Mouse (Mus musculus) left cerebral cortex, postnatal 10 days (tissue): ENCODE measurements at regions not wholly inside any gene's neighbourhood (a gene's known extent, or its start where the extent isn't known, plus 50 kb on each side); places are given as distances from the start of the nearest gene placed in this dataset.

Source experiments
- DNase-seq, 2 experiments: peaks; one replicate each; pipeline ENCODE4 v3.0.0; 2021 to 2022; ENCODE audit warnings: low spot score in 2 of 2, mixed read lengths in 1 of 2; ENCODE audit errors: extremely low spot score in 1 of 2
- intact Hi-C: fragments of 180-260 bp; cut with DNase I; formaldehyde crosslinking; loops from one replicate; pipeline ENCODE4 v1.15.1; 2025

- DNase-seq, result no peak
- intact Hi-C loops, result no loop called here
Measured at GRCm38 (mm10) chr3:155246628-155247027, 153.4 kb downstream of the Lrriq3 start.

DNA sequence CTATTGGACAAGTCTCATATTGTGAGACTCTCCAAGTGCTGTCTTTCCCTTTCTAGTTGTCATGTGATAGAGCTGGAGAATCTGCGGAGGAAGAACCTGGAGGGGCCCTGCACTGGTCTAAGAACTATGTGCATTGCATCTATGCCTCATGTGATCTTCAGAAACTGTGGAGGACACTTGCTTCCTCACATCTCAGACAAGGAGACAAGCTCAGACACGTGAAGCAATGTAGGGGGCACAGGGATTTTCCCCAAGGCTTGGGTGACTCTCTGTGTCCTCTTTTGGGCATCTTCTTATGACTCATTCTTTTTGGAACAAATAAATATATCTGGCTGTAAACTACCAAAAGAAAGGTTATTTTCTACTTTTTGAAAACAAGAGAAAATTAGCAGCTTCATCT is 153.9 kb downstream of the Lrriq3 start:
- DNase-seq, result no peak
- intact Hi-C loops, result no loop called here

DNA sequence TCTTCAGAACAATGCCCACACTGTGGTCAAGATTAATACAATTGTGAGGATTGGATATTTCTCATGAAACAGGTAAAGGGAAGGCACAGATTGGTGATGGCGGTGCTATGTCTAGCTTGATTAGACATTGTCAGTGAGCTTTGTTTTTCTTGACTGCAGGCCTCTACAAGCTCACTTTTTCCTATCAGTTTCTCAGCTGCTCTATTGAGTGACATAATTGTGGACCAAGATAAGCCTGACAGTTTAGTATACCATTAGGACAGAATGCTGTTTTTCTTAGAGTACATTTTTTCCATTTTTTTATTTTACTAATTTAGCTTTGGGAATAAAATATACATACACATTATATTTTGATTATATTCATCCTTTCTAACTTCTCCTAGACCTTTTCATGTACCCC is 154.7 kb downstream of the Lrriq3 start:
- DNase-seq, result no peak
- intact Hi-C loops, result no loop called here

GRCm38 (mm10) chr3:155250904-155251303 is 157.7 kb downstream of the Lrriq3 start:
- intact Hi-C loops, result no loop called here
- no peak for DNase-seq

- no peak for DNase-seq
- intact Hi-C loops, result no loop called here
Measured at GRCm38 (mm10) chr3:155298206-155298605, 205.0 kb downstream of the Lrriq3 start.

DNA sequence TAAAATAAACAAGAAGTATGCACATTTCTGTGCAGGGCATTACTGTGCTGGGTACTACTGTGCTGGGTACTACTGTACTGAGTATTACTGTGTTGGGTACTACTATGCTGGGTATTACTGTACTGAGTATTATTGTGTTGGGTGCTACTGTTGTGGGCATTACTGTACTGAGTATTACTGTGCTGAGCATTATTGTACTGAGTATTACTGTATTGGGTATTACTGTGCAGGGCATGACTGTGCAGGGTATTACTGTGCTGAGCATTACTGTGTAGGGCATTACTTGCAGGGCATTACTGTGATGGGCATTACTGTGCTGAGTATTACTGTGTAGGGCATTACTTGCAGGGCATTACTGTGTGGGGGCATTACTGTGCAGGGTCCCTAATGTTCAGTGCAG is 205.5 kb downstream of the Lrriq3 start:
- intact Hi-C loops, result no loop called here
- DNase-seq, result no peak

DNA sequence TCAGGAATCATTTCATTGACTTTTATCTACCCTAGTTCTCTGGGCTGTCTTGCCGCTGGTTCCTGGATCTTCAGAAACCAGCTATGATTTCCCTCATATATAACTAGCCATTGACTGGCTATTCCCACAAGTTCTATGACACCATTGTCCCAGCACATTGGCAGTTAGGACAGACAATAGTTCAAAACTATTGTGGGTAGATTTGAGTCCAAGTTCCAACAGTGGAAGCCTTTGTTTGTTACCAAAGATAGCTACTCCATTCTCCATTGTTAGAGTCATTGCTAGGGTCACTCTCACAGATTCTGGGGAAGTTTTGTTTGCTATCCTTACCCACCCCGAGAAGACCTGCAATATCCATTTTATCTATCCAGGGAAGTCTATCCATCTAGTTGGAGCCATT is 229.1 kb downstream of the Lrriq3 start:
- intact Hi-C loops, result no loop called here
- DNase-seq, result no peak

- intact Hi-C loops, result no loop called here
- no peak for DNase-seq
Measured at GRCm38 (mm10) chr3:155329701-155330100, 236.5 kb downstream of the Lrriq3 start.

DNA sequence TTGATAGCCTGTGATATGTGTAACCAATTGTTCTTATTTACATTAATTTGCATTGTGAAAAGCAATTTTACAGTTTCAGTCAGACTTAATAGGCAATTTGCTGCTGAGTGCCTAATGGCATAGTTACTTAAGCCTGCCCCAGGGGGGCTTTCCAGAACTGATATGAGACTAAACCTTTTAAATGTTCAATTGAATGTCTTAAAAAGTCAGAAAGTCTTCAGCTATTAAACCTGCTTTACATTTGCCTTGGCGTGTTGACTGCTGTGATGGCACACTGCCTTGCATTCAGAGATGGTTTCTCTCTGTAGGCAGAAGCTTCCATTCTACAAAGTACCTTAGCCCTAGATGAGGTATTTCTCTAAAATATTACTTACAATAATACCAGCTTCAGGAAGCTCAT is 256.0 kb downstream of the Lrriq3 start:
- DNase-seq, result no peak
- intact Hi-C loops, result no loop called here

- intact Hi-C loops, result no loop called here
- DNase-seq, result no peak
Measured at GRCm38 (mm10) chr3:155351636-155352035, 258.4 kb downstream of the Lrriq3 start.

- DNase-seq, result no peak
- intact Hi-C loops, result no loop called here
Measured at GRCm38 (mm10) chr3:155352277-155352802, 259.1 kb downstream of the Lrriq3 start.

GRCm38 (mm10) chr3:155360399-155360798 is 267.2 kb downstream of the Lrriq3 start:
- DNase-seq, result peak; percentile 28 to 32
- intact Hi-C loops, result no loop called here

DNA sequence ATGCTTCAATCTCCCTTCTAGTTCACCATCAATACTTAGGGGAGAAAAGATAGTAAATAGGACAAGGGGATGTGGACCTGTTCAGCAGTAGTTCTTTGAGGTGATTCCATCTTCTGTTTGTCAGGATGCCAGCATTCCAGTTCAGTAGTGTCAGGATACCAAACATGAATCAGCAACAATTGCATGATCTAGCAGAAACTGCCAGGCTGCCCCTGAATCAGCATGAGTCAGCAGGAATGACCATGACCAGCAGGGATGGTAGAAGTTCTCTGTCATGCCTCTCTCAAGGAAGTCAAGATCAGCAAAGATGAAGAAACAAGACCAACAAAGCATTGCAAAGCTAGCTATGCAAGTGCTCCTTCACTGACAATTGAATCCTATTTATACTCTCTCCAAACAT is 277.5 kb downstream of the Lrriq3 start:
- intact Hi-C loops, result no loop called here
- no peak for DNase-seq

DNA sequence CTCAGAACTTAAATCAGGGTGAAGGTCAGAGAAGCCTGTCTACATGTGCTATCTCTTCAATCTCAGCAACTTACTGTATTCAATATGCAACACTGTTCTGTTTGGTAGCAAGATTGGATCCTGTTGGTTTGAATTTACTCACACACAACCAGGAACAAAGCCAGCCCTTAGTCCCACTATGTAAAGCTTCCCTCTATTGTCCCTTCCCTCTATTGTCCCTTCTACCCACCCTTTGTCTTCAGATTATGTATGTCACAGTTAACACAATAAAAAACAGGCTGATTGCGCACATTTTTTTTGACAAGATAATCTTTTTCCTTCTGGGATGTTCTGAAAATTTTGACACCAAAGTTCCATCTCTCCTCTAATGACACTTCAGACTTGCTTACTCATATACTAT is 280.4 kb downstream of the Lrriq3 start:
- intact Hi-C loops, result no loop called here
- DNase-seq, result no peak

- peak in 1 of 2 experiments; percentile 10 for DNase-seq
- intact Hi-C loops, result no loop called here
Measured at GRCm38 (mm10) chr3:155381910-155382309, 288.7 kb downstream of the Lrriq3 start.

- DNase-seq, result no peak
- intact Hi-C loops, result no loop called here
Measured at GRCm38 (mm10) chr3:155382817-155383216, 289.6 kb downstream of the Lrriq3 start.

DNA sequence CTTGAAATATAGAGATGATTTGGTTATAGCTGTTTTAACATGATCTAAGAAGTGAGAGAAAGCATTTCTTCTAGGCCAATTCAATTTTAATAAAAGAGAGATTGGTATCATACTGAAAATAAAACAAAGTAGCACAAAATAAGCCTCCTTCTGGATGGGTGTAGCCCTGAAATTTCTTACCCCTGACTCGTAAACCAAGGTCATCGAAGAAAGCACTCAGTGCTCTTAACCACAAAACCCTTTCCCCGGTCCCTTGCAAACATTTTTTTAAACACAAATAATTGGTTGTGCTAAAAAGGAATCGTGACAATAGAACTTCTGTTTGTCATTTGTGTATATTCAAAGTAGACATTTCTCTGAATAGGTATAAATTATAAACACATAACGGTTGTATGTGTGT is 297.4 kb downstream of the Lrriq3 start:
- intact Hi-C loops, result no loop called here
- DNase-seq, result no peak

DNA sequence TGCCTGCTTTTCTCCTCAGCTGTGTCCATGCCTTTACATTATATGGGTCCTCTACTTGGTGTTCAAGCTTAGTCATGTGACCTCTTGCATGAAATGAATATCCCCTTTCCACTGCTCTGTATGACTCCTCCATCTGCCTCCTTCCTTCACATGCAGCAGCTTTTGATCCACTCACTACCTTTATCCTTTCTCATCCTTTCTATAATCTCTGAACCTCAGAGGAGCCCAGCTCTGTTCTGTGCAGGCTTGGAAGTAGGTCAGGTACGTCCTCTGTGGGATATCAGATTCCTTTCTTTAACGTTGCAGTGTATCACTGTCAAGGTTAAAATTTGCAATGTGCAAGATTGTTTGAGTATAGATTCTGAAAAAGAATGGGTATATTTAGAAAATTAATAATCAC is 302.9 kb downstream of the Lrriq3 start:
- DNase-seq, result no peak
- intact Hi-C loops, result no loop called here

DNA sequence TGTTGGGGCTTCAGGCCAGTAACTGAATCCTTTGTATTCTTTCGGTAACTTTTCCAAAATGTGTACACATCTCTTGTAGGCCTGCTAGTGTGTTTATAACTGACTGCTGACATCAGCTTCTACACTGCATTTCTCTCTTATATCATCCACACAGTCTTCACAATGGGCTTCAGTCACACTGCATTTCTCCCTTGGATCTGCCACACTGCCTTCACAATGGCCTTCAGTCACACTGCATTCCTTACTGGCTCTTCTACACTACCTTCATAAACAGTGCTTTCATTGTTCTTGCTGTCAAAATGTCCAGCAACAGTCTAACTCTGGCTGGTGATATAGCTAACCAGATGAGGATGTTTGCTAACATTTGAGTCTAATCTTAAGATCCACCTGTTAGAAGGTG is 308.5 kb downstream of the Lrriq3 start:
- intact Hi-C loops, result no loop called here

DNA sequence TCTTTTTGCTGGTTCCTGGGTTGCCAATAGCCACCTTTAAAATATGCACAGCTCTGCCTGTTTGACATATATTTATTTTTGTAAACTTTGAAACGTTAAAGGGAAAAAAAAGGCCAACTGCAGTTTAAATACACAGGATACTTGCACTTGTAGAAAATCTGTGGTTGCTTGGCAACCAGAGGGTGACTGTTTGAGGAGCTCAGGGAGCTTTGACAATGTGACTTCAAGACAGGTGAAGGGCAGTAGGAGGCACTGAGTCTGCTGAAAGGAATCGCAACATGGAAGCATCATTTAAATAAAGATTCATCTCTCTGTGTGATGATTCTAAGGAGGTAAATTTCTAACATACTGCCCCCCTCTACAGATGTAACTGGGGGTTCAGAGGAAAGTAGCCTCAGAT is 315.7 kb downstream of the Lrriq3 start:
- no peak for DNase-seq
- intact Hi-C loops, result no loop called here

More for the DNA sequence above, 308.5 kb downstream of the Lrriq3 start:
- DNase-seq, result no peak

- intact Hi-C loops, result no loop called here
- DNase-seq, result no peak
Measured at GRCm38 (mm10) chr3:155409371-155409770, 316.1 kb downstream of the Lrriq3 start.

DNA sequence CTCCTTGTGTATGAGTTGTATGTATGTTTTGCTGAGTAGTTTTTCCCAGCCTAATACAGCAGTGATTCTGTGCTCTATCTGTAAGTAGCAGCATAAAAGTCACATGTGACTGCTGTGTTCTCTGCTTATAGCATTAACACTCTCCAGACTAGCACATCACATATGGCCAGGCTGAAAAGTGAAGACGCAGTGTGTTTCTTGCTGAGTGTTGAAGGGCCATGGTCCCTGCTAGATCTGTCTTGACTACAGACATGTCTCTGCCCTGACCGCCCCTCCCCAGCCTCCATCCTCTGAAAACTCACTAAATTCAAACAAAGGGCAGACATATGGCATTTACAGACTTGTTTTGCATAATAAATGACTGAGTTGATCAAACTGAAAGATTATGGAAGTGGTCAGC is 316.6 kb downstream of the Lrriq3 start:
- DNase-seq, result no peak
- intact Hi-C loops, result no loop called here
